Mouse (Mus musculus) lung, postnatal 0 days (tissue): ENCODE measurements at regions not wholly inside any gene's neighbourhood (a gene's known extent, or its start where the extent isn't known, plus 50 kb on each side); places are given as distances from the start of the nearest gene placed in this dataset.

Experiments used
- ATAC-seq: fragments of 200-750 bp; cut with Nextera tagmentation; 2 replicates; pipeline ENCODE4 v1.8.0; 2017; ENCODE audit warnings: moderate library complexity
- DNase-seq: peaks from one replicate; pipeline ENCODE4 v3.0.0-alpha.2; 2016; ENCODE audit warnings: low spot score
- H3K27ac ChIP-seq: fragments of 300-500 bp; sonication (generic); 2 replicates; pipeline ENCODE4 v1.5.1; 2014; ENCODE audit warnings: antibody characterized with exemption, mild to moderate bottlenecking, low read length, mixed read lengths
- H3K27me3 ChIP-seq: fragments of 300-500 bp; sonication (generic); replicated peaks from 2 replicates; pipeline ENCODE4 v1.6.1; 2014; ENCODE audit warnings: low read length, mixed read lengths; ENCODE audit not compliant: insufficient read depth
- H3K36me3 ChIP-seq: fragments of 300-500 bp; sonication (generic); 2 replicates; pipeline ENCODE4 v1.6.1; 2014; ENCODE audit warnings: low read length, mixed read lengths; ENCODE audit not compliant: insufficient read depth
- H3K4me1 ChIP-seq: fragments of 300-500 bp; sonication (generic); 2 replicates; pipeline ENCODE4 v1.6.1; 2014; ENCODE audit warnings: antibody characterized with exemption, low read depth, low read length, mixed read lengths; ENCODE audit not compliant: insufficient read depth
- H3K4me2 ChIP-seq: fragments of 300-500 bp; sonication (generic); replicated peaks from 2 replicates; pipeline ENCODE4 v1.6.1; 2014; ENCODE audit warnings: low read depth, mild to moderate bottlenecking, low read length, moderate library complexity, mixed read lengths
- H3K4me3 ChIP-seq: fragments of 300-500 bp; sonication (generic); 2 replicates; pipeline ENCODE4 v1.5.1; 2014; ENCODE audit warnings: low read depth, low read length
- H3K9ac ChIP-seq: fragments of 300-500 bp; sonication (generic); replicated peaks from 2 replicates; pipeline ENCODE4 v1.6.1; 2014; ENCODE audit warnings: low read depth, mild to moderate bottlenecking
- H3K9me3 ChIP-seq: fragments of 300-500 bp; sonication (generic); 2 replicates; pipeline ENCODE4 v1.6.1; 2016; ENCODE audit warnings: low read length, mixed read lengths
- CTCF ChIP-seq: IDR thresholded peaks from 2 replicates; pipeline ENCODE4 v1.5.1; 2016; ENCODE audit warnings: antibody characterized with exemption, mild to moderate bottlenecking
- EP300 ChIP-seq: IDR thresholded peaks from 2 replicates; pipeline ENCODE4 v1.6.1; 2016; ENCODE audit warnings: antibody characterized with exemption, mild to moderate bottlenecking, control low read depth
- WGBS: fragments of 180-500 bp; shearing (Covaris S2); extraction: QIAGEN DNeasy Blood & Tissue Kit; methylation state at CpG from one replicate; pipeline ENCODE4 v1.1.7; 2014; 5-methylcytosine and 5-hydroxymethylcytosine counted together

- 68% methylated on average over 8 of the region's 8 CpGs for WGBS
- DNase-seq = no peak
Measured at GRCm38 (mm10) chr12:39493114-39493513, 544.7 kb downstream of the Arl4a start.

DNA sequence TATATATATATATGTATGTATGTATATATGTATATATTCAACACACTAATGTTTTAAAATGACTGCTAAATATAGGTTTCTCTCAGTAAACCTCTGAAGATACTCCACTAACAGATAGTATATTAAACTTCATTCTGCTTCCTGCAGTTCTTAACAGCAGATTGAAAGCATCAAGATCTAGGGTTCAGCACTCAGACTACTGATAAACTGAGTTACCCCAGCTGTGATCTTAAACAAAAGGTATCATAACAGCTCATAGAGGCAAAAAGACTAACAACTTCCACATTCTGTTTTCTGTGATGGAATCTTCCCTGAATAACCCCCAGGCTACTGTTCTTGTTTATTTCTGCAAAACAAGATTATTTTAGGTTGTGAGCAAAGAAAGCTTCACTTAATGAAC lies 564.8 kb downstream of the Arl4a start:
- no peaks in the 10 kb centered on the region for H3K27me3 ChIP-seq
- no peak overlapping the region for H3K27ac ChIP-seq
- H3K9me3 ChIP-seq = no peaks in the 10 kb centered on the region
- H3K9ac ChIP-seq = no peak overlapping the region
- TF ChIP-seq CTCF = no peak
- TF ChIP-seq EP300 = no peak
- ATAC-seq (no peak), DNase-seq (no peak)
- H3K4me1 ChIP-seq = no peaks in the 10 kb centered on the region
- H3K4me3 ChIP-seq = no peak overlapping the region
- no peaks in the 10 kb centered on the region for H3K36me3 ChIP-seq
- no peak overlapping the region for H3K4me2 ChIP-seq

More at GRCm38 (mm10) chr12:39493114-39493513, 544.7 kb downstream of the Arl4a start:
- Histone ChIP-seq H3K27me3 (no peaks in the 10 kb centered on the region), H3K27ac (no peak overlapping the region), H3K4me1 (no peaks in the 10 kb centered on the region), H3K9ac (no peak overlapping the region), H3K9me3 (no peaks in the 10 kb centered on the region), H3K36me3 (no peaks in the 10 kb centered on the region), H3K4me3 (no peak overlapping the region), H3K4me2 (no peak overlapping the region)
- no peak for ATAC-seq
- TF ChIP-seq CTCF (no peak), EP300 (no peak)
